Mouse (Mus musculus): Measurements from ENCODE around the gene Sema3c. TPM values are rescaled to one million over a fixed set of nuclear protein-coding genes. Genes with fewer than 3 reads are reported as not detected.
A peak's percentile ranks its signal among the peaks of the same experiment; 100 is the strongest.
"Not testable (repeated sequence)": the region's sequence is repeated elsewhere in the genome, so short reads cannot be mapped to it uniquely, and the experiment has no call there.

Sema3c gene
- 9.2 and 11.6 TPM in 2 replicates for polyA plus RNA-seq (2014; fragmentation: Nextera tagmentation; extraction: Ambion mirVana)

GRCm38 (mm10) chr5:17573694-17574380 is at the start of gene Sema3c:
Gene Sema3c, plus strand, starts transcription at chr5:17574281.
- Histone ChIP-seq H3K9ac (ENCODE audit: low read length) (peak within 1 kb of the TSS; percentile 81), H3K27me3 (ENCODE audit: control insufficient read depth, insufficient read depth, low read length) (peaks cover 3% of the 10 kb centered on the region; the same call in 1 of the 2 replicates), H3K4me3 (ENCODE audit: control insufficient read depth in 1 of 2, insufficient read depth in 1 of 2, low read depth in 1 of 2, low read length in 2 of 2) (peak within 1 kb of the TSS; percentile 62 to 97), H3K4me1 (ENCODE audit: control insufficient read depth in 2 of 2, insufficient read depth in 2 of 2, low read length in 2 of 2) (0 out of 4 replicates have a peak, but pooled peaks cover 0 to 3% of the 10 kb centered on the region in 2 experiments), H3K36me3 (ENCODE audit: control insufficient read depth, insufficient read depth, low read length) (no peaks in the 10 kb centered on the region), H3K9me3 (ENCODE audit: control insufficient read depth, low read length) (no peaks in the 10 kb centered on the region), H3K27ac (replicated peaks in 1 of 2; ENCODE audit: control insufficient read depth in 1 of 2, insufficient read depth in 1 of 2, low read depth in 2 of 2, low read length in 2 of 2) (peak within 1 kb of the TSS; percentile 70 to 72), H3K4me2 (ENCODE audit: low read length) (peak within 1 kb of the TSS; percentile 85)
- under 1% methylated on average over 16 of the region's 16 CpGs for WGBS
- no peak for ATAC-seq (ENCODE audit: insufficient number of reproducible peaks, insufficient read depth, low FRiP score, low read depth)

DNA sequence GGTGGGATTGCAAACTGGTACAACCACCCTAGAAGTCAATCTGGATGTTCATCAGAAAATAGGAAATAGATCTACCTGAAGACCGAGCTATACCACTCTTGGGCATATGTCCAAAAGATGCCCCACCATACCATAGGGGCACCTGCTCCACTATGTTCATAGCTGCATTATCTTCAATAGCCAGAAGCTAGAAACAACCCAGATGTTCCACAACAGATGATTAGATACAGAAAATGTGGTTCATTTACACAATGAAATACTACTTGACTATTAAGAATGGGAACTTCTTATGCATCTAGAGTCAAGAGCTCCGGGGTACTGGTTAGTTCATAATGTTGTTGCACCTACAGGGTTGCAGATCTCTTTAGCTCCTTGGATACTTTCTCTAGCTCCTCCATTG is 42.9 kb upstream of the Sema3c start:
- H3K27ac ChIP-seq (replicated peaks in 1 of 2; ENCODE audit: control insufficient read depth in 1 of 2, insufficient read depth in 1 of 2, low read depth in 2 of 2, low read length in 2 of 2); H3K9ac ChIP-seq (ENCODE audit: low read length); H3K27me3 ChIP-seq (ENCODE audit: control insufficient read depth, insufficient read depth, low read length); H3K36me3 ChIP-seq (ENCODE audit: control insufficient read depth, insufficient read depth, low read length); H3K4me1 ChIP-seq (ENCODE audit: control insufficient read depth in 2 of 2, insufficient read depth in 2 of 2, low read length in 2 of 2); H3K9me3 ChIP-seq (ENCODE audit: control insufficient read depth, low read length); ATAC-seq (ENCODE audit: insufficient number of reproducible peaks, insufficient read depth, low FRiP score, low read depth); H3K4me3 ChIP-seq (ENCODE audit: control insufficient read depth in 1 of 2, insufficient read depth in 1 of 2, low read depth in 1 of 2, low read length in 2 of 2); H3K4me2 ChIP-seq (ENCODE audit: low read length): not testable (repeated sequence)
- 84% methylated on average over 2 of the region's 2 CpGs for WGBS

- no peaks in the 10 kb centered on the region for H3K4me1 ChIP-seq (ENCODE audit: control insufficient read depth in 2 of 2, insufficient read depth in 2 of 2, low read length in 2 of 2)
- H3K27me3 ChIP-seq (ENCODE audit: control insufficient read depth, insufficient read depth, low read length): no peaks in the 10 kb centered on the region
- H3K4me3 ChIP-seq (ENCODE audit: control insufficient read depth in 1 of 2, insufficient read depth in 1 of 2, low read depth in 1 of 2, low read length in 2 of 2): no peak overlapping the region
- no peak for ATAC-seq (ENCODE audit: insufficient number of reproducible peaks, insufficient read depth, low FRiP score, low read depth)
- H3K27ac ChIP-seq (replicated peaks in 1 of 2; ENCODE audit: control insufficient read depth in 1 of 2, insufficient read depth in 1 of 2, low read depth in 2 of 2, low read length in 2 of 2): no peak overlapping the region
- no peaks in the 10 kb centered on the region for H3K9me3 ChIP-seq (ENCODE audit: control insufficient read depth, low read length)
- no peaks in the 10 kb centered on the region for H3K36me3 ChIP-seq (ENCODE audit: control insufficient read depth, insufficient read depth, low read length)
- H3K9ac ChIP-seq (ENCODE audit: low read length): no peak overlapping the region
- 53% methylated on average over 4 of the region's 4 CpGs for WGBS
- no peak overlapping the region for H3K4me2 ChIP-seq (ENCODE audit: low read length)
Measured at GRCm38 (mm10) chr5:17543141-17543540, 30.9 kb upstream of the Sema3c start.

DNA sequence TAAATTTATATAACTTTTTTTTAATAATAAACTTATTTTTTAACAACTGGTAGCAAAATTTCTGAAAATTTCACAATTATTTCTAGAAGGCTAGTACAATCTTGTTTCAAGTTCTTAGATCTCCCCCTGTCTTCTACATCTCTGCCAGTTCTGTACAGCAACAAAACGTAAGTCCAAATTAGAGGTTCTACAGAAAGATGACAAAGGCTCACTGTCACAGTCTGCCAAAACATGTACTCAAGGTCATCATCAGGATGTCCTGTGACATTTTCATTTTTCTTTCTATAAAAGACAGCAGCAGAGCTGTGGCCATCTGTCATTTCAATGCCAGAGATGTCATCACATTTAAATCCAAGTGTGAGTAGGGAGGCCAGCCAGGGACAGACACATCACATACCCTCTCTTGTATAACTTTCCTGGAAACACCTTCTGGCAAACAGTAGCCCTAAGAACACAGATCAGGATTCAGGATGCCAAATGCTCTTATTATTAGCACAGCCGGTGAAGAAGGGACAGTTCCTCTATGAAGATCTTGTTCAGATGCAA is 29.1 kb upstream of the Sema3c start:
- no peak overlapping the region for H3K9ac ChIP-seq (ENCODE audit: low read length)
- H3K4me3 ChIP-seq (ENCODE audit: control insufficient read depth in 1 of 2, insufficient read depth in 1 of 2, low read depth in 1 of 2, low read length in 2 of 2): no peak overlapping the region
- H3K27me3 ChIP-seq (ENCODE audit: control insufficient read depth, insufficient read depth, low read length): no peaks in the 10 kb centered on the region
- WGBS: 72% methylated on average over 2 of the region's 2 CpGs
- no peak overlapping the region for H3K4me2 ChIP-seq (ENCODE audit: low read length)
- H3K4me1 ChIP-seq (ENCODE audit: control insufficient read depth in 2 of 2, insufficient read depth in 2 of 2, low read length in 2 of 2): no peaks in the 10 kb centered on the region
- no peaks in the 10 kb centered on the region for H3K9me3 ChIP-seq (ENCODE audit: control insufficient read depth, low read length)
- no peaks in the 10 kb centered on the region for H3K36me3 ChIP-seq (ENCODE audit: control insufficient read depth, insufficient read depth, low read length)
- no peak overlapping the region for H3K27ac ChIP-seq (replicated peaks in 1 of 2; ENCODE audit: control insufficient read depth in 1 of 2, insufficient read depth in 1 of 2, low read depth in 2 of 2, low read length in 2 of 2)
- ATAC-seq (ENCODE audit: insufficient number of reproducible peaks, insufficient read depth, low FRiP score, low read depth): no peak

DNA sequence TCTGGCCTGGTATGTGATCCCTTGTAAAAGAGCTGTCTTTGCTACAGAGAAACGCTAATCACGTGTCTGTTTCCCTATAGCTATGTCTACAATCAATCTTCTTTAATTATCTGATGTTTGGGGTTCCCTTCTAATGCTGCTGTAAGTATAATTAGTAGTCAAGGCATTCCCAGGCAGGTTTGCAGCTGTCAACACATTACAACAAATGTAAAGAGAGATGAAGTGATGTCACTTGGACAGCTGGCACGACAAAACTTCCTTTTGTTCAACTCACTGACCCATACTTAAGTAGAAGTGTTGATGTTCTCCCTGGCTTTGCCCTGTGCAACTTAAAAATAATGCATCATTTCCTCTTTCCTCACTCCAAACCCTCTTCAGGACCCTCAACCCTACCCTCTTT is 22.4 kb upstream of the Sema3c start:
- WGBS: 42% methylated on average over 3 of the region's 3 CpGs
- H3K9ac ChIP-seq (ENCODE audit: low read length): no peak overlapping the region
- no peaks in the 10 kb centered on the region for H3K9me3 ChIP-seq (ENCODE audit: control insufficient read depth, low read length)
- no peak overlapping the region for H3K4me2 ChIP-seq (ENCODE audit: low read length)
- no peaks in the 10 kb centered on the region for H3K27me3 ChIP-seq (ENCODE audit: control insufficient read depth, insufficient read depth, low read length)
- no peak overlapping the region for H3K4me3 ChIP-seq (ENCODE audit: control insufficient read depth in 1 of 2, insufficient read depth in 1 of 2, low read depth in 1 of 2, low read length in 2 of 2)
- ATAC-seq (ENCODE audit: insufficient number of reproducible peaks, insufficient read depth, low FRiP score, low read depth): no peak
- H3K36me3 ChIP-seq (ENCODE audit: control insufficient read depth, insufficient read depth, low read length): no peaks in the 10 kb centered on the region
- peaks cover 3 to 7% of the 10 kb centered on the region in 2 experiments; a peak in 1 of 4 replicates for H3K4me1 ChIP-seq (ENCODE audit: control insufficient read depth in 2 of 2, insufficient read depth in 2 of 2, low read length in 2 of 2)
- H3K27ac ChIP-seq (replicated peaks in 1 of 2; ENCODE audit: control insufficient read depth in 1 of 2, insufficient read depth in 1 of 2, low read depth in 2 of 2, low read length in 2 of 2): no peak overlapping the region

GRCm38 (mm10) chr5:17556073-17556473 is 18.0 kb upstream of the Sema3c start:
- no peak overlapping the region for H3K27ac ChIP-seq (replicated peaks in 1 of 2; ENCODE audit: control insufficient read depth in 1 of 2, insufficient read depth in 1 of 2, low read depth in 2 of 2, low read length in 2 of 2)
- no peak overlapping the region for H3K4me3 ChIP-seq (ENCODE audit: control insufficient read depth in 1 of 2, insufficient read depth in 1 of 2, low read depth in 1 of 2, low read length in 2 of 2)
- H3K27me3 ChIP-seq (ENCODE audit: control insufficient read depth, insufficient read depth, low read length): no peaks in the 10 kb centered on the region
- no peak overlapping the region for H3K9ac ChIP-seq (ENCODE audit: low read length)
- peaks cover 3 to 7% of the 10 kb centered on the region in 2 experiments; a peak in 1 of 4 replicates for H3K4me1 ChIP-seq (ENCODE audit: control insufficient read depth in 2 of 2, insufficient read depth in 2 of 2, low read length in 2 of 2)
- 38% methylated on average over 7 of the region's 7 CpGs for WGBS
- ATAC-seq (ENCODE audit: insufficient number of reproducible peaks, insufficient read depth, low FRiP score, low read depth): no peak
- no peak overlapping the region for H3K4me2 ChIP-seq (ENCODE audit: low read length)
- no peaks in the 10 kb centered on the region for H3K36me3 ChIP-seq (ENCODE audit: control insufficient read depth, insufficient read depth, low read length)
- H3K9me3 ChIP-seq (ENCODE audit: control insufficient read depth, low read length): no peaks in the 10 kb centered on the region

- peaks cover 3 to 7% of the 10 kb centered on the region in 2 experiments; a peak in 1 of 4 replicates for H3K4me1 ChIP-seq (ENCODE audit: control insufficient read depth in 2 of 2, insufficient read depth in 2 of 2, low read length in 2 of 2)
- H3K9ac ChIP-seq (ENCODE audit: low read length): no peak overlapping the region
- 89% methylated on average over 3 of the region's 3 CpGs for WGBS
- no peaks in the 10 kb centered on the region for H3K9me3 ChIP-seq (ENCODE audit: control insufficient read depth, low read length)
- no peak for ATAC-seq (ENCODE audit: insufficient number of reproducible peaks, insufficient read depth, low FRiP score, low read depth)
- H3K27me3 ChIP-seq (ENCODE audit: control insufficient read depth, insufficient read depth, low read length): no peaks in the 10 kb centered on the region
- no peak overlapping the region for H3K27ac ChIP-seq (replicated peaks in 1 of 2; ENCODE audit: control insufficient read depth in 1 of 2, insufficient read depth in 1 of 2, low read depth in 2 of 2, low read length in 2 of 2)
- no peak overlapping the region for H3K4me3 ChIP-seq (ENCODE audit: control insufficient read depth in 1 of 2, insufficient read depth in 1 of 2, low read depth in 1 of 2, low read length in 2 of 2)
- no peak overlapping the region for H3K4me2 ChIP-seq (ENCODE audit: low read length)
- no peaks in the 10 kb centered on the region for H3K36me3 ChIP-seq (ENCODE audit: control insufficient read depth, insufficient read depth, low read length)
Measured at GRCm38 (mm10) chr5:17556715-17557265, 17.3 kb upstream of the Sema3c start.

All from heart, embryonic 14.5 days (tissue).